Mouse (Mus musculus): Measurements from ENCODE around the gene Rhd. TPM values are rescaled to one million over a fixed set of nuclear protein-coding genes. Genes with fewer than 3 reads are reported as not detected.
A peak's percentile ranks its signal among the peaks of the same experiment; 100 is the strongest.

The Rhd gene
- polyA plus RNA-seq, 1 experiment from 2014 or later: 3.0 TPM

GRCm38 (mm10) chr4:134937240-134938176 is 73.2 kb downstream of the Rhd start:
- DNase-seq (ENCODE audit: low spot score): no peak
- H3K27ac ChIP-seq (replicated peaks; ENCODE audit: low read depth, low read length): no peak overlapping the region

DNA sequence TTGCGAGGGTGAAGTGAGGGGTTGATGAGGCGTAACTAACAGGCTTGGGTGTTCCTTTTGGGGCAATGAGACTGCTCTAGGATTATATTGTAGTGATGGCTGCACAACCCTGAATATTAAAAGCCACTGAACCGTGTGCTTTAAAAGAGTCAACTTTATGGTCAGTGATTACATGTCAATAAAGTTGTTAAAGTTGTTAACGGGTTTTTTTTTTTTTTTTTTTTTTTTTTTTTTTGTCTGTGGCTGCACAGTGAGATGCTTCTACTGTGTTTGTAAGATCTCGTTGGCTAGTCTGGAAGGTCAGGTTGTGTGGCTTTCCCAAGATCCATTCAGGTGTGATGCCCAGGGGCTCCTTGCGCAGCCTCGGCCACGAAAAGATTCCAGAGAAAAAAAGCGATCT is 75.6 kb downstream of the Rhd start:
- 56% methylated on average over 9 of the region's 9 CpGs for WGBS
- no peak overlapping the region for H3K27ac ChIP-seq (replicated peaks; ENCODE audit: low read depth, low read length)
- no peak overlapping the region for H3K9ac ChIP-seq (ENCODE audit: low read depth, low read length)
- no peak for ATAC-seq (ENCODE audit: low read depth)
- peaks cover 13% of the 10 kb centered on the region; the same call in 1 of the 2 replicates for H3K27me3 ChIP-seq (replicated peaks; ENCODE audit: control insufficient read depth, insufficient read depth, low read length)
- H3K4me3 ChIP-seq (ENCODE audit: low read depth, low read length): no peak overlapping the region
- no peak for DNase-seq (ENCODE audit: low spot score)
- peaks cover 25% of the 10 kb centered on the region for H3K36me3 ChIP-seq (ENCODE audit: control insufficient read depth, insufficient read depth, low read length)
- H3K9me3 ChIP-seq (ENCODE audit: control insufficient read depth, low read length): no peaks in the 10 kb centered on the region
- H3K4me2 ChIP-seq (ENCODE audit: low read depth, low read length): peak overlapping the region; percentile 34; the same call in 1 of the 2 replicates
- 0 out of 2 replicates have a peak, but pooled peaks cover 5% of the 10 kb centered on the region for H3K4me1 ChIP-seq (ENCODE audit: control insufficient read depth, insufficient read depth, low read length)

More at GRCm38 (mm10) chr4:134937240-134938176, 73.2 kb downstream of the Rhd start:
- Histone ChIP-seq H3K4me2 (ENCODE audit: low read depth, low read length) (no peak overlapping the region), H3K4me1 (ENCODE audit: control insufficient read depth, insufficient read depth, low read length) (no peaks in the 10 kb centered on the region), H3K36me3 (ENCODE audit: control insufficient read depth, insufficient read depth, low read length) (peaks cover 49% of the 10 kb centered on the region), H3K27me3 (replicated peaks; ENCODE audit: control insufficient read depth, insufficient read depth, low read length) (no peaks in the 10 kb centered on the region), H3K9me3 (ENCODE audit: control insufficient read depth, low read length) (no peaks in the 10 kb centered on the region), H3K4me3 (ENCODE audit: low read depth, low read length) (no peak overlapping the region), H3K9ac (ENCODE audit: low read depth, low read length) (no peak overlapping the region)
- 61% methylated on average over 17 of the region's 17 CpGs for WGBS
- no peak for ATAC-seq (ENCODE audit: low read depth)

DNA sequence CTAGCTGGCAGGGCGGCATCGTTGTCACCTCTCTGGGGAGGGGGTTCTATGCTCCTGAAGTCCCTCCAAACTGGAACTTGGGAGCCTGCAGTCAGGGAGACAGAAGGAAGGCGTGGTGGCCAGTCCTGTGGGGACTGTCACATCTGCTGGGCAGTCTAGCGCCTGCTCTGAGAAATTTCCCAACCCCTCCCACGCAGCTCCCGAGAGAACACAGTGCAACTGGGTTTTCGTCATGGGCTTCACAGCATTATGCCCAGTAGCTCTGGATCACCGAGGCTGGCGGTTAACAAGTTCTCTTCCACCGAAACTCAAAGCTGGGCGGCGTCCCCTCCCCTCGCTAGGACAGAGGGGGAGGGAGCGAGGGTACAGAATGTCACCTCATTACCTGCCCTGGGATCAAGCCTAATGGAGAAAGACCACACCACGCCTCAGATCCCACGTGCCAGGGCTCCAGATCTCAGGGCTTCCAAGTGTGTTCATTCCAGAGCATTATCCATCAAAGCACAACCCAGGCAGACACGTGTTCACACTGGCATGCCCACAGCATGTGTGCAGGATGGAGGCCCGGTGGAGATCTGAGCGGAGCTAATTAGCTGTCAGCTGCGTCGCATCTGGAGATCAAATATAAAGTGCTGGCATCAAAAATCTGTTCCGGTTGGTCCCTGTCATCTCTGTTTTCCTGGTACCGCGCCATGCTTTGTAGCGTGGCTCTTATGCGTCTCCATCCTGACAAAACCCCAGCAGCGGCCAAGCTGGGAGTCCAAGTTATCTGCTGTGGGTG is 79.6 kb downstream of the Rhd start:
- 33% methylated on average over 26 of the region's 27 CpGs for WGBS

More for the DNA sequence above, 79.6 kb downstream of the Rhd start:
- H3K27ac ChIP-seq (replicated peaks; ENCODE audit: low read depth, low read length): no peak overlapping the region
- H3K4me3 ChIP-seq (ENCODE audit: low read depth, low read length): no peak overlapping the region
- no peaks in the 10 kb centered on the region for H3K9me3 ChIP-seq (ENCODE audit: control insufficient read depth, low read length)
- H3K4me1 ChIP-seq (ENCODE audit: control insufficient read depth, insufficient read depth, low read length): peaks cover 9% of the 10 kb centered on the region; the same call in 1 of the 2 replicates
- H3K36me3 ChIP-seq (ENCODE audit: control insufficient read depth, insufficient read depth, low read length): no peaks in the 10 kb centered on the region
- H3K9ac ChIP-seq (ENCODE audit: low read depth, low read length): peak overlapping the region; percentile 0; the same call in 1 of the 2 replicates
- ATAC-seq (ENCODE audit: low read depth) (peak; percentile 59), DNase-seq (ENCODE audit: low spot score) (peak; percentile 82)
- no peak overlapping the region for H3K4me2 ChIP-seq (ENCODE audit: low read depth, low read length)
- H3K27me3 ChIP-seq (replicated peaks; ENCODE audit: control insufficient read depth, insufficient read depth, low read length): peaks cover 15% of the 10 kb centered on the region; the same call in 1 of the 2 replicates

Other genes with a start within 250 kb of the Rhd start
- gene Man1c1, start 160.2 kb upstream of the Rhd start, polyA plus RNA-seq (2014; fragmentation: Nextera tagmentation; extraction: Ambion mirVana): 5.1 and 6.5 TPM in 2 replicates
- 22.5 and 22.9 TPM in 2 replicates for gene Ldlrap1, start 96.5 kb upstream of the Rhd start, polyA plus RNA-seq (2014; fragmentation: Nextera tagmentation; extraction: Ambion mirVana)
- gene Maco1, start 11.2 kb upstream of the Rhd start, polyA plus RNA-seq (2014; fragmentation: Nextera tagmentation; extraction: Ambion mirVana): 37.1 and 41.1 TPM in 2 replicates
- 140 and 144 TPM in 2 replicates for gene Tmem50a, start 50.5 kb downstream of the Rhd start, polyA plus RNA-seq (2014; fragmentation: Nextera tagmentation; extraction: Ambion mirVana)
- 349 and 369 TPM in 2 replicates for gene Rsrp1, start 59.1 kb downstream of the Rhd start, polyA plus RNA-seq (2014; fragmentation: Nextera tagmentation; extraction: Ambion mirVana)
- gene Syf2, start 66.4 kb downstream of the Rhd start, polyA plus RNA-seq (2014; fragmentation: Nextera tagmentation; extraction: Ambion mirVana): 59.7 and 60.0 TPM in 2 replicates

Data from embryonic facial prominence, embryonic 14.5 days (tissue).